Mouse (Mus musculus) testis, postnatal 14 days (tissue): ENCODE results near the gene Suclg2.

Source experiments
- DNase-seq: peaks from one replicate; pipeline ENCODE4 v3.0.0; 2021; ENCODE audit warnings: low spot score

Gene Suclg2

DNA sequence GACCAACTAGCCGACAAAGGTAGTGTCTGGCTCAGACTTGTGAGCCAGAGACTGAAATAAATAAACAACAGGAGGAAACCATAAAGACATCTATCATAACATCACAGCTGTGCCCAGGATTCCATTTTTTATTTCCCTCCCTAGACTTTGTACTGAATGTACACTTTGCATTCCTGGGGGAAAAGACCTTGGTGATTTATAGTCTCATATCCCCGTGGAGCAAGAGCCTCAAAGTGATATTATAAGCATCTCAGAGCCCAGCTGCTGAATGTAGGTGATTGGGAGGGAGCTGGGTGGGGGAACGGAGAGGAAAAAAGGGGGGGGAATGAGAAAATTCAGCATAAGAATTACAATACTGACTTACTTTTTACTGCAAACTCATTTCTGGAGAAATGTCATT, 259.2 kb downstream of the Suclg2 start:
- no peak for DNase-seq

DNA sequence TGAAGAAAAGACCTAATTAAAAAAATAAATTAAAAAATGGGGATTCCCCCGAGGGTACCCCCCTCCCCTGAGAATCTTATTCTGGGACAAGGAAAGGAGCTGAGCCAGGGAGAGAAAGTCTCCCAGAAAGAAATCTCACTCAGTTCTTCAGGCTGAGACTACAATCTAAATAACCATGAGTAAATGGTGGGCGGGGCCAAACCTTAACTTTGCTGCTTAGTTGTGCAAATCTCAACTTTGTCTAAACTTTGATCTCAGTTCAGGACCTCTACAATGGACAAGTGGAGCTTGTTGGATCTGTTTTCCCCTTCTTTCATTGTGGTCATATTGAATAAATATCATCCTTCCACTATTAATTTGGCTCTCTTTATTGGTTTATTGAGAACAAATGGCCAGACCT, 272.4 kb downstream of the Suclg2 start:
- no peak for DNase-seq

DNA sequence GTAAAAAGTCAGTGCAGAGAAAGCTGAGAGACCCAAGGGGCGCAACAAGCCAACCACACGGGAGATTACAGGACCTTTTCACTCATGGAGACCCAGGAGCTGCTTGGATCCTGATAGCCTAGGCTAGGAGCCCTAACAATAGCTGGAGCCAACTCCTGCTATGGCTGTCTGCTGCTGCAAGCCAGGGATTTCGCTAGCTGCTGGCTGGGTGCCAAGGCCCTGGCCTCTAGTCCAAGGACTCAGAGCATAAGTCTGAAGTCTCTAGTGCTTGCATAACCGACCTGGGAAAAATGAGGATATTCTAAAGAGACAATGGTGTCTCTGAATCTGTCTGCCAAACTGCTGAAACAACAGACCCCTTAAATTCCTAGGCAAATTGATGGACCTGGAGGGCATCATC, 273.6 kb downstream of the Suclg2 start:
- peak; percentile 22 for DNase-seq
